Mouse (Mus musculus): ENCODE data around the gene Hmgb4.

Gene Hmgb4

DNA sequence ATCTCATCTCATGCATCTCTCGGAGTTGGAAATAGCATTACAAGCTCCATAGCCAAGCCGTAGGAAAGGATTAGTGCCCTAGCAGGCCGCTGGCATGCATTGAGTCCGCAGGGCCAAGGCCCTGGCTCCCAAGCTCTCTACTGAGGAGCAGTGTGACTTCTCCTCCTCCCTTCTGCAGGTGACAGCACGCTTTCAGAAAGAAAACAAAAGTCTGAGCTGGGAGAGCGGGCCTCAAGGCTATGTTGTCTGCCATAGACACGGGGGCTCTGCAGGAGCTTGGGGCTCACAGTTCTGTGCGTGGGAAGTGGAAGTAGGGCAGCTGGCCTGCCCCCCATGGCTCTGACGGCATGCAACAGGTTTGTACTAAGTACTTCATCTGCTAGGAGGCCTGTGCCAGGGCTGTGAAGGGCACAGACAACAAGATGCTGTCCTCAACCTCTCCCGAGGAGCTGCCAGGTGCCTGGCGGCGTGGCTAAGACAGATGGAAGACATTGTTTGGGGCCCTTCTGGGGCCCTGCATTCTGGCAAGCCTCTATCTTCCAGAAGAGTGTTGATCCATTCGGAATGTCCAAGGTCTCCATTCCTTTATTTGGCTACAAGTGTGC, 42.7 kb downstream of the Hmgb4 start:
- DNase-seq = peak; percentile 85 to 87

Data from cerebellum, postnatal 36 days (tissue).